ENCODE assay signal across 8 mouse cellular contexts in genomic region chr19:5810840-5811563, GRCm38 (mm10). TPM values are rescaled to one million over a fixed set of nuclear protein-coding genes. Genes with fewer than 3 reads are reported as not detected.
DNase-seq lines count a peak whose midpoint lies in the region; ATAC-seq and TF ChIP-seq lines count a peak whose summit lies in the region.

No protein-coding gene starts in this region.

- H3K9me3 ChIP-seq in kidney, embryonic 15.5 days (replicated peaks), result no peaks in the 10 kb centered on the region
- no peaks in the 10 kb centered on the region for H3K9me3 ChIP-seq in hindbrain, embryonic 15.5 days
- no peaks in the 10 kb centered on the region for H3K9me3 ChIP-seq in midbrain, postnatal 0 days (ENCODE audit: low read length)

- H3K4me1 ChIP-seq in kidney, embryonic 15.5 days, result peaks cover 79% of the 10 kb centered on the region
- H3K4me1 ChIP-seq in brown adipose tissue, adult 24 weeks (ENCODE audit: control insufficient read depth, insufficient read depth, insufficient read length, low read length), result peaks cover 55% of the 10 kb centered on the region
- peaks cover 56% of the 10 kb centered on the region for H3K4me1 ChIP-seq in hindbrain, embryonic 15.5 days (replicated peaks)
- H3K4me1 ChIP-seq in midbrain, postnatal 0 days (ENCODE audit: insufficient read depth, low read length), result peaks cover 24% of the 10 kb centered on the region

- no peak for ATAC-seq in kidney, embryonic 15.5 days (replicated peaks; ENCODE audit: low FRiP score)
- ATAC-seq in hindbrain, embryonic 15.5 days (ENCODE audit: low FRiP score, low read depth), result no peak
- peak; percentile 11; the same call in 1 of the 2 replicates for ATAC-seq in midbrain, postnatal 0 days (ENCODE audit: low FRiP score)
- ATAC-seq in CD4-positive, CD25-positive, alpha-beta regulatory T cell, adult 4 months, result no peak

- intact Hi-C loops in left cerebral cortex, postnatal 25 days (cut with DNase I), result no loop called here

- peak overlapping the region; percentile 25; the same call in 1 of the 2 replicates for H3K4me2 ChIP-seq in kidney, embryonic 15.5 days
- H3K4me2 ChIP-seq in hindbrain, embryonic 15.5 days, result 0 out of 2 replicates have a peak overlapping the region, but pooled peaks have one; percentile 33
- H3K4me2 ChIP-seq in midbrain, postnatal 0 days (ENCODE audit: low read depth, low read length, poor library complexity, severe bottlenecking), result no peak overlapping the region

- no peak for TF ChIP-seq CTCF in midbrain, postnatal 0 days (IDR thresholded peaks at IDR 0.05)

- DNase-seq in kidney, adult 8-10 months, result no peak
- no peak for DNase-seq in midbrain, postnatal 0 days (ENCODE audit: low spot score)
- no peak for DNase-seq in layer of hippocampus, adult 9-11 months
- DNase-seq in left cerebral cortex, postnatal 25 days (ENCODE audit: low spot score in 2 of 2), result no peak

- no peak overlapping the region for H3K4me3 ChIP-seq in kidney, embryonic 15.5 days (replicated peaks)
- H3K4me3 ChIP-seq in brown adipose tissue, adult 24 weeks (ENCODE audit: insufficient read depth, low read depth, low read length), result no peak overlapping the region
- no peak overlapping the region for H3K4me3 ChIP-seq in hindbrain, embryonic 15.5 days
- no peak overlapping the region for H3K4me3 ChIP-seq in midbrain, postnatal 0 days (ENCODE audit: low read depth, low read length)

- WGBS in kidney, embryonic 15.5 days, result 58% methylated on average over 9 of the region's 9 CpGs
- 65% methylated on average over 9 of the region's 9 CpGs for WGBS in hindbrain, embryonic 15.5 days
- WGBS in midbrain, postnatal 0 days, result 72% methylated on average over 9 of the region's 9 CpGs

- H3K36me3 ChIP-seq in kidney, embryonic 15.5 days, result no peaks in the 10 kb centered on the region
- H3K36me3 ChIP-seq in hindbrain, embryonic 15.5 days, result no peaks in the 10 kb centered on the region
- no peaks in the 10 kb centered on the region for H3K36me3 ChIP-seq in midbrain, postnatal 0 days (ENCODE audit: insufficient read depth, low read length)

- no peaks in the 10 kb centered on the region for H3K27me3 ChIP-seq in kidney, embryonic 15.5 days
- no peaks in the 10 kb centered on the region for H3K27me3 ChIP-seq in hindbrain, embryonic 15.5 days
- no peaks in the 10 kb centered on the region for H3K27me3 ChIP-seq in midbrain, postnatal 0 days (ENCODE audit: insufficient read depth, low read length)

- H3K9ac ChIP-seq in kidney, embryonic 15.5 days, result no peak overlapping the region; the same call in none of the 2 replicates
- H3K9ac ChIP-seq in hindbrain, embryonic 15.5 days, result no peak overlapping the region
- peak overlapping the region; percentile 48; the same call in 1 of the 2 replicates for H3K9ac ChIP-seq in midbrain, postnatal 0 days (replicated peaks; ENCODE audit: low read length, poor library complexity, severe bottlenecking)

- H3K27ac ChIP-seq in kidney, embryonic 15.5 days, result peak overlapping the region; percentile 91
- peak overlapping the region; percentile 95 for H3K27ac ChIP-seq in brown adipose tissue, adult 24 weeks (replicated peaks; ENCODE audit: low read depth, low read length)
- H3K27ac ChIP-seq in hindbrain, embryonic 15.5 days (replicated peaks), result peak overlapping the region; percentile 91
- peak overlapping the region; percentile 98 for H3K27ac ChIP-seq in midbrain, postnatal 0 days (ENCODE audit: low read depth, low read length)

RNA-seq across cellular contexts. Expression of gene Scyl1, which starts 39.8 kb away (rescaled TPM):
- 69.6 and 76.0 TPM in 2 replicates for polyA plus RNA-seq in kidney, embryonic 15.5 days (2015; fragmentation: Nextera tagmentation; extraction: Ambion mirVana)
- polyA plus RNA-seq in brown adipose tissue, adult 24 weeks (2012; ENCODE audit: insufficient read depth, insufficient read length, missing spikeins), result 49.2 and 54.3 TPM in 2 replicates
- polyA plus RNA-seq in hindbrain, embryonic 15.5 days (2015; fragmentation: Nextera tagmentation; extraction: Ambion mirVana), result 79.7 and 92.6 TPM in 2 replicates
- total RNA-seq in midbrain, postnatal 0 days (2014; rRNA removed), result 95.2 and 108 TPM in 2 replicates
- 84.2 and 85.8 TPM in 2 replicates for polyA plus RNA-seq in midbrain, postnatal 0 days (2015; fragmentation: Nextera tagmentation; extraction: Ambion mirVana)
- total RNA-seq in left cerebral cortex, postnatal 25 days (2021), result 10 to 100 TPM; 82.0 to 86.8 TPM
- polyA plus RNA-seq in CD4-positive, CD25-positive, alpha-beta regulatory T cell, adult 4 months (2017; shearing (Covaris generic)), result 10 to 100 TPM; 15.1 to 19.4 TPM
